Mouse (Mus musculus) thymus, postnatal 4 days (tissue): ENCODE results near the gene Sppl2b.
"Not testable (repeated sequence)": the region's sequence is repeated elsewhere in the genome, so short reads cannot be mapped to it uniquely, and the experiment has no call there.

Experiments
- DNase-seq: peaks from one replicate; pipeline ENCODE4 v3.0.0; 2021

Sppl2b gene

GRCm38 (mm10) chr10:80824827-80825226 is 30.2 kb upstream of the Sppl2b start:
- no peak for DNase-seq

DNA sequence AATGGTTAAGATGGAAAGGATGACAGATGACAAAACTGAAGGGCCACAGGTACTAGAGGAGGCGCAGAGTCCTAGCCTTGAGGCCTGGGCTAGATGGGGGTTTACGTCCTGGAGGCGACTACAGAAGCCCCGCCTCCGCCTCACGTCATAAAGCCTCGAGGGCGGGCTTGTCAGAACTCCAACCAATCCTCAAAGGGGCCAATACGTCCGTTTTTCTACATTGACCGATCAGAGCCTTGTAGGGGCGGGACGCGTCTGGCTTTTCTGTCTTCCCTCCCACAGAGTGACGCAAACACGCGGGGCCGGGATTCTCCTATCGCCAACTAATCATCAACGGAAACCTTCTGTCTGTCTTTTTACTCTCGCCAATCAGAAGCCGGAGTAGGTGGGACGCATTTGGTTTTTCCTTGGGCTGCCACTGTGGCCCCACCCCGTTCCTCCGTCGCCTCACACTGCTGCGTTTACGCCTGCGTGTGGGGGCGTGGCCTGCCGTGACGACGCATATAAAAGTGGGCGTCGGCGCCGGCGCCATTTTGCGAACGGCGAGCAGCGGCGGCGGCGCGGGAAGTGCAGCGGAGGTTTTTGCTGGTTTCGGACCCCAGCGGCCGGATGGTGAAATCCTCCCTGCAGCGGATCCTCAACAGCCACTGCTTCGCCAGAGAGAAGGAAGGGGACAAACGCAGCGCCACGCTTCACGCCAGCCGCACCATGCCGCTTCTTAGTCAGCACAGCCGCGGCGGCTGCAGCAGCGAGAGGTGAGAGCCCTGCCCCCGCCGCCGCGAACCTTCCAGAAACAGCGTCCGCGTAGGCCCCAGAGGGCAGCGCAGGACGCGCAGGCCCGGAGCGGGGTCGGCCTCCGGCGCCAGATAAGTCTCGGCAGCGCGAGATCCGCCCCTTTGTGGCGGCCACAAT is 28.7 kb upstream of the Sppl2b start, which contains the start of gene Oaz1:
Gene Oaz1 (plus strand): TSS at position 506 of the 912 bp plus-strand sequence.
- DNase-seq: peak; percentile 99

DNA sequence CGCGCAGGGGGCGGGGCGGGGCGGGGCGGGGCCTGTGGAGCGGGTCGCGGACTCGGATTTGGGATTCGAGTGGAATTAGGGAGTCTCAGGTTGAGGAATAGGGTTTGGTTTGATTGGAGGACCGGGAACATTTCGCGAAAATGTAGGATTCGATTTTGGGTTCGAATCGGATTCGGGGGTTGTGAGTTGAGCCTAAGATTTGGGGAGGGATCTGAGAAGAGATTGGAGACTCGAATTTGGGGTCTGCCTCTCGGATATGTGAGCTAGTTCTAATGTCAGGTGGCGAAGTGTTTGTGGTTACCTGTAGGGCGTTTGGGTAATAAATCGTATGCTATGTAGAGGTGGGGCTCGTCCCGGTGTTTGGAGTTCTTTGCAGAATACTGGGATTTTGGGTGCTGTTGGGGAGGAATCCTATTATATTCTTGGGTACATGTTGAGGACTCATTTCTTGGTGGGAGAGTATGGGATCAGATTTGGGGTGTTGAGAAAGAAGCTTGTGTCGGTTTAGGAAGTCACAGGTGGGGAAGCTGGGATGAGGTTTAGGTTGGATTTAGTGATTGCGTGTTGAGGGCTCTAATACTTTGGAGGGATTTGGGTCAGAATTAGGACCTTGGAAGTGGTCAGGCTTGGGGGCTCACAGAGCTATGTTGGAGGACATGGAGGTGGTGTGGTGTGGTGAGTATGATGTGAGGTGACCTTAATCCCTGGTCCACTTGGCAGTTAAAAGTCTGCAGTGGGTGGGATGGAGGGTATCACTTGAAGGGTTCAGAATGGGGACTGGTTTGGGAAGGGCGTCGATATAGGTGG is 27.8 kb upstream of the Sppl2b start:
- no peak for DNase-seq

GRCm38 (mm10) chr10:80827870-80828420 is 27.1 kb upstream of the Sppl2b start:
- no peak for DNase-seq

GRCm38 (mm10) chr10:80828587-80828986 is 26.5 kb upstream of the Sppl2b start:
- DNase-seq: not testable (repeated sequence)

DNA sequence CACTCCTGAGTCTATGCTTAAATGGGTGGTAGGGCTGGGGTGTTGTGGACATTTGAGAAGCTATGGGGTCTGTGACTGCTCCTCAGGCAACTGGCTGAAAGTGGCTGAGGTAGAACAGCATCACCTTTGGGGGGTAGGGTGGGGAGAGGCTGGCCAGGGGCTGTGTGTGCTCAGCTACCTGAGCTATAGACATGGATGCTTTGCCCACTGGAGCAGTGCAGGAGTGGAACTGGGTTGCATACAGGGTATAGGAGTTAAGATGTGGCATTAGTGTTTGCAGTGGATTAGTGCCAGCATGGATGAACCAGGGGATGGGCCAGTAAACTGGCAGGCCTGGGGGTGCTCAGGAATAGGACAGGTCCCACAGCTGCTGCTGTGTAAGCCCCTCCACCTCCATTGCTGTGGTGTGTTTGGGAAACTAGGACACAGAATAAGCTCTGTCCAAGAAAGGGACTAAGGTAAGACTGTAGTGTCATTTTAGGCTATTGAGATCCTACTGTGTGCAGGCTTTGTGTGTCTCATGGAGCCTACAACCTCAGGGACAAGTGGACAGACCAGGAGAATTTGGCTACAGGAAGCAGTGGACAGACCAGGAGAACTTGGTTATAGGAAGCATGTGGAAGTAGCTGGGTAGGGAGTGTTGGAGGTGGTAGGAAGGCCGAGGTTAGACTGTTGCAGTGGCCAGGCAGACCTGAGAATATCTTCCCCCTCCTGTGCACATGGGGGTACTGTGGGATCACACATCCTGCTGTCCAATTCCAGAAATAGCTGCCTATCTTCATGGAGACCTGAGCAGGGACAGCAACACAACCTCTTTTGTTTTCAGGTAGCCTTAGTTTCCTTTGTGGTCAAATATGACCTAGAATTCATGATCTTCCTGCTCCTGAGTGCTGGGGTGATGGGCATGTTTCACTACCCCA is 25.5 kb upstream of the Sppl2b start:
- no peak for DNase-seq

GRCm38 (mm10) chr10:80831136-80831535 is 23.9 kb upstream of the Sppl2b start:
- peak; percentile 79 for DNase-seq

DNA sequence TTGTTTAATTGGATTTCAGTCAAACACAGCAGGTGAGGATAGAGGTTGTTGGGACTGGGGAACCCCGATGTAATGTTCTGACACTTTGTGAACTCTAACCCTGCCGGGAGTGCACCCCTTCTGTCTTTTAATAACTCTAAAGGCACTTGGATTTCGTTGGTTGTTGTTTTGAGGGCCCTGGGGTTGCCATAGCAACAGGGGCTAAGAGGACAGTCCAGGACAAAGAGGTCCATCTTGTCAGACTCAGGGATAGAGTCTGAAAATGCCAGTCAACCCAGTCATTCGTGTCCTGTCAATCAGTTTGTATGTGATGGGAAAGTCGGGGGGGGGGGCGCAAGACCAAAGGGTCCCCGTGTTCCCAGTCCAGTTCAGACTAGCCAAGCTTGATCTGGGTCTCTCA is 22.3 kb upstream of the Sppl2b start:
- DNase-seq: no peak

GRCm38 (mm10) chr10:80835617-80836016 is 19.5 kb upstream of the Sppl2b start:
- DNase-seq: no peak

DNA sequence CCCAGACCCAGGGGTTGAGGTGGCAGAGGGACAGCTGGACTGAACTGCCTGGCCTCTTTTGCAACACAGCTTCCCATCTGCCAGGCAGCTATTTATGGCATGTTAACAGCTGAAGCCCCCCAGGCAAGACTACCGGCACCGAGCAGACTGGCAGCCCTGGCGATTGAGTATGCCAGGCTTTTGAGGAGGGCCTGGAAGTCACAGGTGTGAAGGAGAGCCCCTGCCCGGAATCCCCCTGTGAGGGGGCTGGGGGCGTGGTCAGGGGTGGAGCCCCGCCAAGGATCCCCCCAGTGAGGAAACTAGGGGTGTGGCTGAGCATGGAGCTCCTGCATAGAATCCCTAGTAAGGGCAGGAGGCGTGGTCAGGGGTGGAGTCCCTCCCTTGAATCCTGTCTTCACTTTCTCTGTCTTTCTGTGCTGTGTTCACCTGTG is 18.1 kb upstream of the Sppl2b start:
- DNase-seq: no peak

- DNase-seq: no peak
These were observed 17.2 kb upstream of the Sppl2b start for GRCm38 (mm10) chr10:80837827-80838226.

- DNase-seq: no peak
These were observed 16.6 kb upstream of the Sppl2b start for GRCm38 (mm10) chr10:80838346-80838912.

GRCm38 (mm10) chr10:80839848-80840247 is 15.2 kb upstream of the Sppl2b start:
- no peak for DNase-seq

GRCm38 (mm10) chr10:80841685-80842084 is 13.4 kb upstream of the Sppl2b start:
- DNase-seq: no peak

DNA sequence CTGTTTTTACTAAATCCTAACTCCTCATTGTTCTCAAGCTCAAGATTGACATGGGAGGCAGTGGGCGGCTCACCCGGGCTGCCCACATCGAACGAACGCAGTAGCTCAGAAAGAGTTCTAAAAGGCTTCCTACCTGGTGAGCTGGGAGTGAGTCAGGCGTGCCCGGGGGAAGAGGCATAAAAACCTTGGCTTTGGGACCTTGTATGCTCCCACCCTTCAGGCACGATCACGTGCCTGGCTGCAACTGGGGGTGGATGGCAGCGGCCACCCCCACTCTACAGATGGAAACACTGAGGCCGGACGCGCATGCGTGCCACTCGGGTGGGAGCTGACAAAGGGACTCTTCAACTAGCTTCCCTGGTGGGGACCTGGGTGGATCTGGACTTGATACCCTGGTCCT is 12.7 kb upstream of the Sppl2b start:
- no peak for DNase-seq

GRCm38 (mm10) chr10:80843087-80843930 is 11.8 kb upstream of the Sppl2b start:
- no peak for DNase-seq

GRCm38 (mm10) chr10:80843931-80844547 is 11.0 kb upstream of the Sppl2b start, which contains the start of gene Lingo3:
Lingo3 (minus strand) TSS chr10:80844039.
- DNase-seq: peak; percentile 67

- no peak for DNase-seq
These were observed 9.9 kb upstream of the Sppl2b start for GRCm38 (mm10) chr10:80845055-80845693.

GRCm38 (mm10) chr10:80845732-80846131 is 9.3 kb upstream of the Sppl2b start:
- DNase-seq: no peak

DNA sequence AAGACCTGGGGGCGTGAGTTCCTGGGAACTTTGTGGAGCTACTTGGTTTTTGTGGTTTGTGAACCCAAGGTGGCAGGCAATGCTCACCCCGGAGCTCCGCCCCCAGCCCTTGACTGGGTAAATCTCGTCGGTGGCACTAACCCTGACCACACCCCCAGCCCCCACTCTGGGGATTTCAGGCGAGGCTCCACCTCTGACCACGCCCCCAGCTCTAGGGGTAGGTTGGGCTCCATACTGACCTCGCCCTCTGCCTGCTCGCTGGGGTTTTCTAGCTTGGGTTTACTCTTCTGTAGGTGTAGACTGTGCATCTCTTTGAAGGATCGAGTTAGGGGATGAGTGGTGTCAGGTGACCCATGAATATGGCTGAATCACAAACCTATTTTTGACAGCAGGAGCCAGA is 6.5 kb upstream of the Sppl2b start:
- DNase-seq: peak; percentile 86
